Mouse (Mus musculus): Measurements from ENCODE around the gene Rapgef2.

The Rapgef2 gene

DNA sequence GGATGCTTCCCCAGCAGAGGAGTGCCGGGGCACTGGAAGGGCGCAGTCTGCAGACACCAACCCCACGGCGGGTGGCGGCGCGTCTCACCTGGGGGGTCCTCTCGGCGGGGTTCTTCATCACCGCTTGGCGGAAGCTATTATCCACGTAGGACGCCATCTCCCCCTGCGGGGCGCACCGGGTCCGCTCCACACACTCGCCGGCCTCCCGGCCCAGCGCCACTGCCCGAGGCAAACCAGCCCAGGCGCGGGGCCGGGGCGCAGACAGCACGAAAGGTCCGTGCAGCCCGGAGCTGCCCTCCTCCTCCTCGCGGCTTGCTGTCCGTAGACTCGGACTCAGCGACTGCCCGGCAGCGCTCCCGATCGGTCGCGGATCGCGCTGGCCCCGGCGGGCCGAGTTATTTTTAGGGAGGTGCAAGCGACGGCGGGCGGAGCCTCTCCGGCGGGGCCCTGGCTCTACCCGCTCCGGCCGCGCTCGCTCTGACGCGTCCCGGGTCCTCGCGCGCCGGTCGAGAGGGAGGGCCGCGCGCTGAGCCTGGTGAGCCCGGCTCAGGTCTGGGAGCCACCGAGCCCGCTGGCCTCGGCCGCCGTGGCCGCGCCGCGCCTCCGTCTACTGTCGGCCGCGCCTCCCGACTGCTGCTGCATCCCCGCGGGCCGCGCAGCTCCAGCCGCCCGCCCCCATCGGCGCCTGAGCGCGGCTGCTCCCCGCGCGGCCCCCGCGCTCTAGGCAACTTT, at the start of gene Rapgef2:
TSS of gene Rapgef2 (minus strand) at position 142 of the 732 bp plus-strand sequence.
- peak; percentile 46 for DNase-seq (ENCODE audit: low read depth, low spot score)

DNA sequence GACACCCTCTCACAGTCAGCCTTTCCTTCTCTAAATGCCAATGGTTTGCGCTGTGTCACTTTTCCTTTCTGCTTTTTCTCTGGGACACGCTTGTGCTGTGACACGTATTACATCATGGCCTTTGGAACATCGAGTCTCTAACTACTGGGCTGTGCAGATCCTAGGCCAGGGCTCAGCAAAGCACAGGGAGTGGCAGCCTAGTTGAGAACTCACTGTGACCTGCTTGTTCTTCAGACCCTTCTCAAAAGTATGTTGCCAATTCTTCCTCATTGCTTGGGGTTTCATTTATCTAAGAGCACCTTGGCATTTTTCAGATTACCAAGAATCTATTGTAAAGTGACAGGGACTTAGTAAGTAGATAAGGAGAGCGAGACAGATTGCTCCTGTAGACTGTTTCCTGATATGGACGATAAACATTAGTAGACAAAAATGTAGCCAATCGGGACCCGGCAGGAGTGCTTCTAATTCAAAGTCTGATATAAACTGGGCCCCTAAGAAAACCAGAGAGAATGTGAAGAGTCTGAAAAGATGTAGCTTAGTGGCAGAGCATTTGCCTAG, 47.4 kb upstream of the Rapgef2 start:
- no peak for DNase-seq (ENCODE audit: low read depth, low spot score)

DNA sequence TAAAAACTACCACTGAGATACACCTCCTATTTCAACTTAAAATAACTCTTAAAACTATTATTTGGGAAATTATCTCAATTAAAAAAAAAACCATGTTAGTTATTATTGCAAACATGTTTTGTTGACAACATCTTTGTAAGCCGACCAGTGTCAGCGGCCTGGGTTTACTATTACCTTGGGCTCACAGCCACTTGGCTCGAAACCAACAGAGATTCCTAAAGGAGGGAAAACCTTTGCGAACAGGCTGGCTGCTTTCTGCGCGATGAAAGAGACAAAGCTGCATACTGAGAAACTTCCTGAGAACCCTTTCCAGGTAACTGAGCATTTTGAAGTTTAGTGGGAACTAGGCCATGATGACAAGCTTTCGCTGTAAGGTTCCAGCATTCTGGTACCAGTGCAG, 46.7 kb upstream of the Rapgef2 start:
- DNase-seq (ENCODE audit: low read depth, low spot score) = no peak

DNA sequence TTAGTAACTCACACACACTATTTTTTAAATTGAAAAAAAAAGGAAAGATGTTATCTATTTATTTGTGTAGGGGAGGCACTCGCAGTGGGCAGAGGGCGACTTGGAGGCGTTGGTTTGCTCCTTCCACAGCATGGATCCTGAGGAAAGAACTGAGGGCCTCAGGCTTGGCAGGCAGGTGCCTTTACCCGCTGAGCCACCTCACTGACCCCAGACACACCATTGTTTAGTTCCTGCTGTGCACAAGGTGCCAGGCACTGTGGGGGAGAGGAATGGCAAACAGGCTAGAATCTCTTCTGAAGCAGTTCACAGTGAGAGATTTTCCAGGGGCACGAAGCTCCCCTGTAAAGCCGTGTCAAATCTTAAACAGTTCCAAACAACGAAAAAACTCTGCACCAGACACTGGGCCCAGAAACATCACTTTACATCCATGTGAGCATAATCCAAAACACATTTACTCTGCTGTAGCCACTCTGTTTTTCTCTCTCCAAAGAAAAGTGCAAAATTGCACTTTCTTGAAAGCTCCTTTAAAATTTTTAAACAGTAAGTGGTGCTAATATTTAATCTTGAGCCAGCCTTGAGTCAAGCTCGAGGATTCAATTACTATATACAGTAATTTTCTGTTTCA, 43.5 kb upstream of the Rapgef2 start:
- DNase-seq (ENCODE audit: low read depth, low spot score) = no peak

DNA sequence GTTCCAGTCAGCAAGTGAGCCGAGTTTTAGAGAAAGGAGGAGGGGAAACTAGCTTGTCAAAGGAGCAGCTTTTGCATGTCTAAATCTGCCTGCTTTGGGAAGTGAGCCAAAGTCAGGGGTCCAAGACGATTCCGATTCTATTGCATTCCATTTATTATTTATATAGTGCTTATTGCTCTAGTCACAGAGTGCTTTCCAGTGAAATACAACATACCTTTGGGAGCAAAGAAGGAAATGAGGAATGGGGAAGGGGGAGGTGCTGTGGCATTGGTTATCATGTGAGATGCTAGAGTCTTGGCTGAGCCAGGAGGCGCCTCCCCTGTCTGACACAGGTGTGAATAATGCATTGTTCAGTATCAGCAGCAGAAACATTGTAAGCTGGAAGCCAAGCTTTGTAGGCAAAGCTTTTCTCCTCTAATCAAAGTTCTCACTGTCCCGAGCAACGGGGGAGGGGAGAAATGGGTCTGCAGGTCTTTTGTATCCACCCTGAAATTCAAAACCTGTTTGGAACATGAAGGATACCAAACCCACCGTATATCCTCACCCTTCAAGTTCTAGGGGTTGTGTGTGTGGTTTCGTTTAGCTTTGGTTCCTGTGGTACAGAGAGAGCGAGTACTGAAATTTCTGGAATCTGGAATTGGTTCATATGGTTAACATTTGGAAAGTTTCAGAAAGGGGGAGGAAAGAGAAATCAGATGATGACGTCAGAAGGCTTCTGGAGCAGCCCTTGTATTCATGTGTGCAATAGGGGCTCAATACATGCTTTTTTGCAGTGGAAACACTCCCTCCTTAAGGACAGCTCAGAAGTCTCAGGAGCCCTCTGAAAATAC, 38.6 kb upstream of the Rapgef2 start:
- no peak for DNase-seq (ENCODE audit: low read depth, low spot score)

DNA sequence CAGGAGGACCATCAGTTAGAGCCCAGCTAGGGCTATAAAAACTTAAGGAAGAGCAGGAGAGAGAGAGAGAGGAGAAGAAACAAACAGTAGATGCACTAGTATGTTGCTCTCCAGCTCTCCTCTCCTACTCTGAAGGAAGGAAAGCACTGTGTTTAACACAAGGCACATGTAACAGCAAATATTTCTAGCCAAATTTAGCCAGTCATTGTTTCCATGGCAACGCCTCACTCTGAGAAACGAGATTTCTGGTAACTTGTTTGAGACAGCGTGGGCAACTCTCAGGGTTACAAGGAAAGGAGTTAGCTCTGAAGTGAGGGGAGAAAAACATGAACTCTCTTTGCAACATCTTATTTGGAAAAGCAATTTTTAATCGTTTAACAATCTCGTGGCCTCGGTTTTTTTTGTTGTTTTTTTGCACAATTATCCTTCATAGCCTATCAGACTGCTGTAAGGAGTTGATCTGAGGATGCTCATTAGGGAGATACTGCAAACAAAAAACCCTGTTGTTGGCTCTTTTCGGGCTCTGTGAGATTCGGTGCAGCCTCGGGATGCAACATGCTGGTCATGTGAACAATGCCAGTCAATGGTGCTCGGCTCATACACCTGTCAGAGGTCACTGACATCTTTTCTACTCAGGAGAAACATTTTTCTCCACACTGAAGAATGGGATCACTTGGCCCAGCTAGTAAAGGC, 27.8 kb upstream of the Rapgef2 start:
- DNase-seq (ENCODE audit: low read depth, low spot score) = no peak

DNA sequence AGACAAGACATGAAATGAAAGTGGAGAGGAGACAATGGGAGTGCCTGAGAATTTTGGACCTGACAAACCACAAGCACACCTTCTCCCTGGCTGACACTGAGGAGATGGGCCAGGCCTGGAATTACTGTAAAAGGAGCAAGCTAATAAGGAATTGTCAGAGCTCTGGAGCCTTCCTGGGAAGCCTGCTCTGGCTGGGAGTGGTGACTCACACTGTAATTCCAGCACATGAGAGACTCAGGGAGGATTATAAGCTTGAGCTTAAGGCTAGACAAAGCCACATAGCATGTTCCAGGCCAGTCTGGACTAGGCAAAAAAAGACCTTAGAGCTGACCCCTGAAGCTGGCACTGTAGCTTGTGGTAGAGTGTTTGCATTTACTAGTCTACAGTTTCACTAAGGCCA, 25.6 kb upstream of the Rapgef2 start:
- no peak for DNase-seq (ENCODE audit: low read depth, low spot score)

DNA sequence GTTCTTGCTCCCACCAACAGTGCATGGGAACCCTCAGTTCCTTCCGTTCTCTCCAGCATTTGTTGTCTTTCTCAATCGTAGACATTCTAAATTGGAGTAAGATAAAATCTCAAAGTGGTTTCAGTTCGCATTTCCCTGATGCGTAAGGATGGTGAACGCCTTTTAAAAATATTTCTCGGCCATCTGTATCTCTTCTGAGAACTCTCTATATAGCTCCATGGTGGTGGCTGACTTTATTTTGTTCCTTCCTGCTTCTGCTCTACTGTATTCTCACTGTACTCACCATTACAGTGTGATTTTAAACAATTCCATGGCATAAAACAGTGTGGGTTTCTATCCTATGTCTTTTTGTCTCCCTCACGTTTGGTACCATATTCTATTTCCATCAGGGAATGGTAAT, 23.9 kb upstream of the Rapgef2 start:
- DNase-seq (ENCODE audit: low read depth, low spot score) = no peak

DNA sequence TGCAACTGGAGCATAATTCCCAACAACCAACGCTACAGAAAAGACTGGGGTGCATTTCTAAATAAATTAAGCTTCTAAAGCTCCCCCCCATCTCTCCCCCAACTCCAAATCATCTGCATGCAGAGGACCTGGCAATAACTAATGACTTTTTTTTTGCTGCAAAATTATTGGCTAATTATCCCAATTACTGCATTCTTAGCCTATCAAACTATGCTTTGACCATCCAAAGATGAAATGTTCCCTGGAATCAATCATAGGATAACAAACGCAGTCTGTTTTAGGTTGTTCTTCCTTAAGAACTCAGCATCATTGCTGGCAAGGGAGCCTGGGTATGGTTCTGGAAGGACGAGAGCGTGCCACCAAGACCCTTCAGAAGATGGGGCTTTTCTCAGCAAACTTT, 22.3 kb upstream of the Rapgef2 start:
- no peak for DNase-seq (ENCODE audit: low read depth, low spot score)

DNA sequence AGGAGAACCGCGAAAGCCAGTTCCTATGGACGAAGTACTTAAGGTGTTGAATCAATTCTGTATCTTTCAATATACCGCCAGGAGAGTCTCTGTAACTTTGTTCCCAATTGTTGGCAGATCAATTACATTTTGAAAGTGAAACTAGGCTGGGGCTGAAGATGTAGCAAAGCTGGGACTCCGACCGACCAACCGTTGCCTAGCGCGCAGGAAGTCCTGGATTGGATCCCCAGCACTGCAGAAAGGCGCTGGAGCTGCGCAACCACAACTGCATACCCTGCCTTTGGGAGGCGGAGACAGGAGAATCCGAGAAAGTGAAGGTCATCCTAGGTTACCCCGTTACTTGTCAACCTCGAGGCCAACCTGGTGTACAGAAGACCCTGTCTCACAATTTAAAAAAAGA, 13.1 kb upstream of the Rapgef2 start:
- DNase-seq (ENCODE audit: low read depth, low spot score) = no peak

DNA sequence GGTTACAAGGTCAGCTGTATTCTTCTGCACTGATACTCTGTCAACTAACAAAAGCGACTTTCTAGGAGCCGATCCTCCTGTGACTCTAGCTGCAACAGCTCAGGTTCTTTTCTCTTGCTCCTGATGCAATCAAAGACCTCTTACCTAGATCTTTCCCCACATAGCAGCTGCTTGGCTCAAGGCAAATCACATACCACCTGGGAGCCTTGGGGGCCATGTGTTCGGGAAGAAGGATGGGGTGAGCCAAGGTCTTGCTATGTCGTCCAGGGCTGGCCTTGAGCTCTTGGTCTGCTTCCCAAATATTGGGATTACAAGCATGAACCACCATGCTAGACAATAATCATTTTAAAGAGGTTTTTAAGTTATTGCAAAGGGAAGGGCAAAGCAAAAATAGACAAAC, 11.0 kb upstream of the Rapgef2 start:
- DNase-seq (ENCODE audit: low read depth, low spot score) = no peak

DNA sequence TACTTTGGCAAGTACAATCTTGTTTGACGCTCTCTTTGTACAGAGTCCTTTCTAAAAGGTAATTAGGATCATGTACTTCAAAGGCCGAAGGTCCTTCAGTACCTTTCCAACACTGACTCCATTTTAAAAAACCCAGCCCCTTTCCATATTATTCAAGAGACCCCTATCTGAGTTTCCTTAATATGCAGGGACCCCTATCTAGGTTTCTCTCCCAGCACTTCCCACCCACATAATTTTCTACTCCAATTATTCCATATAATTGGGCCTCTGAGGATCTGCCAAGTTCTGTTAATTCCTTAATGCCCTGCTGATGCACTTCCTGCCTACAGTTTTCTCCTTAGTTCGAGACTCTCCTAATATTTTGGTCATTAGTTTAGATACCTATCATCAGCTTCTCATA, 10.3 kb upstream of the Rapgef2 start:
- DNase-seq (ENCODE audit: low read depth, low spot score) = no peak

DNA sequence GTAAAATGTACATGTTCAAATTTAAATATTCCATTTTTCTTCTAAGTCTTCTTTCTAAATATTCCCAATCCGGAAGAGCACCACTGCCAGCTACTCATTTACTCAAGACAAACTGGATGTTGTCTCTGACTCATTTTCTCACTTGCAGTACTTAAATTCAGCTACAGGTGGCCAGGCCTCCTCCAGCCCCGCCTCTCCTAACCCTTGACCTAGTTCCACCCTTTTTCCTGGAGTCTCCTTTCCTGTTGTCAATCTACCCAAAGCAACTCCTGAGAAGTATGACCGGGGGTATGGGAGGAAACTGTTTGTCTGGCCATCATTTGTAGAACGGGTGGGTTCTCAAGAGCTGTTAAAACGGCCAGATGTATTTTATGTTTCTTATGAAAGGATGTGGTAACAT, 9.7 kb upstream of the Rapgef2 start:
- DNase-seq (ENCODE audit: low read depth, low spot score) = no peak

DNA sequence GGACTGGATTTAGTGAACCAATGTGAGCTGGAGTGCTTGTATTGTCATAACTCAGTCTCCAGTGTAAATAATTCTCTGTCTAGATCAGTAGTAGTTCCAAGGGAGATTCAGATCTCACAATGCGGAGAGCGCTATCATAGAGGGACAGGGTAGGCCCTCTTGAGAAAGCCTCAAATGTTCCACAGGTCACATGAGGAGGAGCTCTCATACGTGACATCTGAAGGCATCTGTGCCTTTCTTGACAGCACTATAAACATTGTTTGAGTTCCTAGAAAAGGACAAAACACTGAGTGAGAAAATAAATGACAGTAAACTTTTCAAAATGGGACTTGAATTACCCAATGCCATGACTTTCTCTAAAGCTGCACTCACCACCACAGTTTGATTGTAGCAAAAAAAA, 8.4 kb upstream of the Rapgef2 start:
- no peak for DNase-seq (ENCODE audit: low read depth, low spot score)

DNA sequence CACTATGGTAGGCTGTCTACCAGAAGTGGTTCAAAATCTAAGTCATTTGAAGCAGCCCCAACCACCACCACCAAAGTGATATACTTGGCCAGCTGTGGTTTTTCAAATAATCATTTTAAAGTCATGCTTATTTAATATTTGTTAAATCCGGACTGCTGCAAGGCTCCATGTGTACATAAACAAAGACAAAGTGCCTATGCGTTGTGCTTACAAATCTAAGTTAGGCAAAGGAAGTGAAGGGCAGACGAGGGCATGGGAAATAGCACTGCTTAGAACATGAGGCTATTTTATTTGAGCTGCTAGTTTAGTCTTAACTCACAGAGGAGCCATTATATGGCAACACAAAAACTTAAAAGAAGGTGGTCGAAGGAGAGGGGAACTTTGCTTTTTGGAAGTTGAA, 6.7 kb upstream of the Rapgef2 start:
- no peak for DNase-seq (ENCODE audit: low read depth, low spot score)

DNA sequence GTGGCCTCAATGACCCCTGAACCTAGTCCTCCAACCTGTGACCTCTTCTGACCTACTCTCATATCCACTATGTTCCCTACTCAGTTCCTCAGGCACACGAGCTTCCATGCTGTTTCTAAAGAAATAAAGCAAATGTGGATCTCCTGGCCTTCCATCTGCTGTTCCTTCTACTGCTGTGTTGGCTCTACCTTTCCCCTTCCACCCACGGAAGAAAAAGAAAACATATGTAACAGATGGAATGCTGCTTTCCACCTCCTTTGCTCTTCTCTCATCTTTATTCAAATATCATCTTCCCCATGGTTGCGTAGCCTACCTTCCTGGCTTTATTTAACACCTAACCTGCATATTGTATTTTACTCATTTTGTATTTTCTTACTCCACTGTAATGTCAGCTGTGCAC, 2.7 kb upstream of the Rapgef2 start:
- no peak for DNase-seq (ENCODE audit: low read depth, low spot score)

DNA sequence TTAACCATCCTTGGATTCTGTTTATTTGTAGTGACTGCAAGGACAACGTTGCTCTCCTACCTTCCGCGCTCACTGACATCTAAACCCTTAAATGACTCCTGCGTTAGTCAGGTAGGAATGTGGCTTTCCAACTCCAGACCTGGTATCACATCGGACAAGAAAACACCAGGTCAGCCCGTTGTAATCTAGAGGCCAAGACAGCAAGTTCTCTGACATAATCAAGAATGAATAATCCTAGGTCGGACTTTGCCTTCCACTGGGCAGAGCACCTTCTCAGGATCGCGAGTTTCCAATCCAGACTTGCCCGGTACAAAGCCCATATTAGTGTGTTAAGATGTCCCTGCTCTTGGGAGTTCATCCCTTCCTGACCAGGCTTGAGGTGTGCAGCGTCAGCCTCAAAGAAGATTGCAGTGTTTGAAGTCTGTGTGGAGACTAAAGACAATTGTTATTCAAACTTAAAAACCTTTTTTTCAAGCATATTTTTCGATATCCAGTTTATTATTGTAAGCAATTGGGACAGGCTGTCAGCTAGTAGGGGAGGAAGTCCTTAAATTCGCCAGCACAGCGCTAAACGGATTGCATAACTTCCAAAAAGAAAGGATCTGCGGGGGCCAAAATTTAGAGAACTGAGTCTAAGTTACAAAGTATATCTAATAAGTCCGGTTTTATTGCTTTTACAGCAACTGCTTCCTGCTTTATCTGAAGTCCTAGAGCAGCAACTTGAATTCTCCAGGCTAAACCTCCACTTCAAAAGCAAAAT, 1.6 kb upstream of the Rapgef2 start:
- no peak for DNase-seq (ENCODE audit: low read depth, low spot score)

DNA sequence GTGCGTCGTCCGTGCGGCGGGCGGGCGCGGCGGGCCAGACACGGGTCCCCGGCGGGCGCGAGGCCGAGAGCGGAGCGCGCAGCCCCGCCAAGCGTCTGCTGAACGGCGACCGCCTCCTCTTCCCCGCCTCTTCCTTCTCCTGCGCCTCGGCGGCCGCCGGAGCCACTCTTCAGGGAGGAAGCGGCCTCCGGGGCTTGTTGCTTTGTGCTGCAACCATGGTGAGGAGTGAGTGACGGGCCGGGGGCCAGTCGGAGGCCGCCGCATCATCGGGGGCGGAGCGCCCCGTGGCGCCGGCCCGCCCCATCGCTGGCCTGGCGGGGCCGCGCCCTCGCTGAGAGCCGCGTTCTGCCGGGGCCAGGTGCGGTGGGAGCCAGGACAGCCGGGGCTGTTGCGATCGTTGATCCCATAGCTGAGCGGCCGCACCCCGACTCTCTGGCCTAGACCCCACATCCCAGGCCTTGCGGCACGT, 825 bp upstream of the Rapgef2 start:
- peak; percentile 84 for DNase-seq (ENCODE audit: low read depth, low spot score)

DNA sequence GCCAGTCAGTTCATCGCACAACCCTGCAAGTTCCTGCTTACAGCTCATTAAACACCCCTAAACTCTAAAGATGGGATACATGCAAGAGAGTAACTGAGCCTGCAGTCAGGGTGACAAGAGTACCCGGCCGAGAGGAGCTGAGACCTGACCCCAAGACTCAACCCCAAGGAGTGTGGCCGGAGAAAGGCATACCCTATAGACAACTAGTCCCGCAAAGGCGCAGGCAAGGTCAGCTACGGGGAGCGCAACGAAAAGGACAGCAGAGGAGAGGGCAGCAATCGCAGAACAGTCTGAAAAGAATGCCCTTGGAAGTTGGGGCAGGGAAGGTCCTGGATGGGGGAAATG, 314 bp downstream of the Rapgef2 start:
- DNase-seq (ENCODE audit: low read depth, low spot score) = no peak

DNA sequence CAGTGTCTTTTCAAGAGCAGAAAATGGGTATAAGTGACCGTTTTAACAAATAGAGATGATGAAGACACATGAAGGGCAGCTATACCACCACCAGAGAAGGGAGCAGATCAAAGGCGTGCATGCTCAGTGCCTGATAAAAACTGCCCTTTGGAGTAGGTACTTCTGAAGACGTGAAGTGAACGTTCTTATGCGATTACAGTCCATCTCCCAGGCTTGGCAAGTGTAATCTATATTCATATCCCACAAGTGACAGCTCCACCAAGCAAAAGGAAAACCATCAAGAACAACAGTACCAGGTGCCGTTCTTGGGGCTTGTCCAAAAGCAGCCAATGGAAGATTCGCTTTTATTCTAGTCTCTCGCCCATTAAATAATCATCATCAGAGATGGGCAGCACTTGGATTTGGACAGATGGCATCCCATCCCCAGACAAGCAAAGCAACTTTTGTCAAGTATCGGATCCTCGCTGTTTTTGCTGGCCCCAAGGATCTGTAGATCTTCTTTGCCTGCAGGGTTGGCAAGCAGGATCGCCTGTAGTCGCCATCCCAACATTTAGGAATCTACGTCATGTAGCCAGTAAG, 1.1 kb downstream of the Rapgef2 start:
- no peak for DNase-seq (ENCODE audit: low read depth, low spot score)

DNA sequence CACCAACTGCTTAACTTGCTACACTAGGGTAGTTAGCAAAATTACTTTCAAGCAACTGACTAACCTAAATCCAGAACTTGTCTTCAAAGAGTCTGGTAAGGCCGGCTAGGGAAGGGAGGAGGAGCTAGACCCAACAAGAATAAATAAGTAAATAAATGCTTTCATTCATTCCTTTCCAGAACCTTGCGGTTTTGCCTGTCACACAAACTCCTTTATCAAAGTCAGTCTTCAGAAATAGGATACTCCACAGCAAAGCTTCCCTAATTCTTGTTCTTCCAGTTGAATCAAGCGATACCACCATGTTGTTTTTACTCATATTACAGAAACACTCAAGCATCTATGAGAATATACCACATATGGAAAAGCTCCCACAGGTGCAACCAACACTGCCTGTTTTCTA, 2.3 kb downstream of the Rapgef2 start:
- no peak for DNase-seq (ENCODE audit: low read depth, low spot score)
